Mouse (Mus musculus) mammary gland, adult 2 months (tissue): ENCODE measurements around the gene Klhl41. TPM values are rescaled to one million over a fixed set of nuclear protein-coding genes. Genes with fewer than 3 reads are reported as not detected.

Experiments
- polyA plus RNA-seq: library from polyadenylated mRNA; depleted of rRNA; stranded (reverse); fragments of >200 nt; gene quantifications from 2 replicates; pipeline ENCODE4 v1.2.3, GENCODE M21; 2012; ENCODE audit warnings: low replicate concordance; rRNA removed

Klhl41 gene
- polyA plus RNA-seq = 34.3 TPM in 1 of 2 replicates, not detected in the other

DNA sequence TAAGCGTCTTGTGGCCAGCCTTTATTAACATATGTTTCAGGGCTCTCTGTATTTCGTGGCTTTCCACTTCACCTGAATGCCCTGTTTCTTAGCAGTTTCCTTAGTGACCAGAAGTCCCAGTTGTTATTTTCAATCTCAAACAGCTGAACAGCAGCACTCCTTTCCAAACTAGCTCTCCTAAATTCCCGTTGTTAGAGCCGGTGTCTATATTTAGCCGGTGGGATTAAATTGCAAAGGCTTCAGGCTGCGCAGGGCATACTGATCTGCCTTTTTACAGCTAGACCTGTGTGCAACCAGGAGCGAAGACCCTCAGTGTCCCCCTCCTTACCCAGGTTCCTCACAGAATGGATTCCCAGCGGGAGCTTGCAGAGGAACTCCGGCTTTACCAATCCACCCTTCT, at the start of gene Klhl41:
TSS of gene Klhl41 (plus strand) at position 268 of the 400 bp plus-strand sequence.

DNA sequence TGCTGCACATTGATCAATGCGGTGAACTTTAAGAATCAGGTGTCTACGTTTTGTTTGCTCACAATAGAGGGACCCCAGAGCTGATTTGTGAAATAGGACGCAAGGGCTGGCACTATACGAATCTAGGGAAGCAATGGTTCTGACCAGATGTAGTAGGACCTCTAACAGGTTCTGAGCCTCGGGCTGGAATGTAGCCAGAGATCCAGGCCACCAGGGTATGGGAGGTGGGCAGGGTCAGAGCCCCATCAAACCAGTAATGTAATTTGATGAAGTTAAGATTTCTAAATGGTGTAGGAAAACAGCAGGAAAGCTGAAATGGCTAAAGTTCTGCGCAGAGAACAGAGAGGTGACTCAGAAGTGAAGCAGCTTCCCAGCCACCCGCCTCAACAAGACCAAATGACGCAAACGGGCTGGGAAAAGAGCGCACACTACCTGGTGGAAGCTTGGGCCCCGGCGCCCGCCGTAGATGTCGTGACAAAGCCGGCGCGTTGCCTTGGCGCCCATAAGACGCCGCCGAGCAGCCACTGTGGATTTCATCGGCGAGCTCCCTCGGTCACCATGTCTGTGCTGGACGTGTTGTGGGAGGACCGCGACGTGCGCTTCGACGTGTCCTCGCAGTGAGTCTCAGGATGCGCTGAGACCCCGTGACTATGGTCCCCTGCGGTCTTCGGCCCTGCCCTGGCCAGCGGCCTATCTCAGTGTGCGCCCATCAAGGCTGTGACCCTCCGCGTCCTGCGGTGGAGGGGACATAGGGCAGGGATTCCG, 23.0 kb upstream of the Klhl41 start, which contains the start of gene Bbs5:
TSS of gene Bbs5 (plus strand) at position 446 of the 765 bp plus-strand sequence.

DNA sequence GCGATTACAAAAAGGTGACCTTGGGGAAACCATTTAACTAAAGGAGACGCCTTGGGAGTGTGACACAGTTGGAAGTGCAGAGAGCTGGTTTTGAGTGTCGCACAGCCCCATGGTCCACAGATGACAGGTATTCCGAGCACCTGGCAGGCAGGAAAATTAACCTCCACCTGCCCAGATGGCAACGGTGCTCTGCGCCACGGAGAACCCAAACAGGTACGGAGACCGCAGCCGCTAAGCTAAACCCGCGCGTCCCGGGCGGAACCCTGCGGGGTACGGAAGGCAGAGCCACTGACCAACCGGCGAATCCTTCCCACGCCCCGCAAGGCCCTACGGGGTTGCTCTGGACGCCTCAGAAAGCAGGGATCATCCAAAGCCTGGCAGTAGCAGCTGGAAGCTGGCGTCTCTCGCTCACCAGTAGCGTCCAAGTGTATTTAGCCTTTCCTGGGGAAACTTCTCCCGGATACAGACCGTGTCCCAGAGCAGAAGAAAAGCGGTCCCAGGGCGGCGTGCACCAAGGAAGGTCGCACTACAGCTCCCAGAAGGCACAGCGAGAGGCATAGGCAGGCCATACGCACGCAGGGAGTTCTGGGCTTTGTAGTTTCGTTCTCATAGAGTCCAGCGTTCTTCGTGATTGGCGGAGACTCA, 43.2 kb downstream of the Klhl41 start, which contains the start of gene Fastkd1:
TSS of gene Fastkd1 (minus strand) at position 536 of the 645 bp plus-strand sequence.

GRCm38 (mm10) chr2:69722273-69722649, 52.3 kb downstream of the Klhl41 start, which contains the start of gene Ppig:
TSS of gene Ppig (plus strand) at chr2:69722545.

Other genes with a start within 250 kb of the Klhl41 start
- gene Lrp2, start 84.1 kb upstream of the Klhl41 start, polyA plus RNA-seq = 0.04 TPM in 2 replicates
- 0.37 and 1.1 TPM in 2 replicates for gene Bbs5, start 22.9 kb upstream of the Klhl41 start, polyA plus RNA-seq
- gene Fastkd1, start 43.4 kb downstream of the Klhl41 start, polyA plus RNA-seq = 3.6 and 6.7 TPM in 2 replicates
- gene Ppig, start 52.4 kb downstream of the Klhl41 start, polyA plus RNA-seq = 0.63 and 2.2 TPM in 2 replicates
- 0.06 and 0.36 TPM in 2 replicates for gene Ccdc173, start 119.5 kb downstream of the Klhl41 start, polyA plus RNA-seq
- 22.3 and 116 TPM in 2 replicates for gene Phospho2, start 119.5 kb downstream of the Klhl41 start, polyA plus RNA-seq
- gene Klhl23, start 151.8 kb downstream of the Klhl41 start, polyA plus RNA-seq = 0.48 and 3.5 TPM in 2 replicates
- 0.98 and 3.9 TPM in 2 replicates for gene Ssb, start 191.4 kb downstream of the Klhl41 start, polyA plus RNA-seq
- 3.2 and 5.9 TPM in 2 replicates for gene Mettl5, start 215.5 kb downstream of the Klhl41 start, polyA plus RNA-seq
- 10.3 and 22.7 TPM in 2 replicates for gene Ubr3, start 227.1 kb downstream of the Klhl41 start, polyA plus RNA-seq